Mouse (Mus musculus): ENCODE results near the gene Glis2. TPM values are rescaled to one million over a fixed set of nuclear protein-coding genes. Genes with fewer than 3 reads are reported as not detected.

Glis2 gene
- total RNA-seq, 2 experiments from 2014 or later = 0.33 TPM; not detected in 1

Other genes starting within 250 kb of the Glis2 start
- 3.3 and 7.0 TPM in 2 replicates for gene Adcy9, start 174.2 kb upstream of the Glis2 start, total RNA-seq (2014; fragmentation: Nextera tagmentation)
- gene Adcy9, start 174.2 kb upstream of the Glis2 start, total RNA-seq (2017) = 4.7 and 6.5 TPM in 2 replicates
- 2.3 and 9.7 TPM in 2 replicates for gene Srl, start 52.9 kb upstream of the Glis2 start, total RNA-seq (2014; fragmentation: Nextera tagmentation)
- 6.9 and 9.5 TPM in 2 replicates for gene Srl, start 52.9 kb upstream of the Glis2 start, total RNA-seq (2017)
- 31.4 and 38.4 TPM in 2 replicates for gene Tfap4, start 34.9 kb upstream of the Glis2 start, total RNA-seq (2014; fragmentation: Nextera tagmentation)
- 47.3 and 69.9 TPM in 2 replicates for gene Tfap4, start 34.9 kb upstream of the Glis2 start, total RNA-seq (2017)
- gene Pam16, start 30.3 kb downstream of the Glis2 start, total RNA-seq (2014; fragmentation: Nextera tagmentation) = 76.0 and 100 TPM in 2 replicates
- 18.2 and 24.0 TPM in 2 replicates for gene Pam16, start 30.3 kb downstream of the Glis2 start, total RNA-seq (2017)
- gene Vasn, start 45.2 kb downstream of the Glis2 start, total RNA-seq (2014; fragmentation: Nextera tagmentation) = not detected in 2 replicates
- 0.38 and 0.65 TPM in 2 replicates for gene Vasn, start 45.2 kb downstream of the Glis2 start, total RNA-seq (2017)
- 56.5 and 81.2 TPM in 2 replicates for gene Dnaja3, start 45.3 kb downstream of the Glis2 start, total RNA-seq (2014; fragmentation: Nextera tagmentation)
- 71.0 and 106 TPM in 2 replicates for gene Dnaja3, start 45.3 kb downstream of the Glis2 start, total RNA-seq (2017)
- 48.2 and 78.5 TPM in 2 replicates for gene Coro7, start 85.1 kb downstream of the Glis2 start, total RNA-seq (2014; fragmentation: Nextera tagmentation)
- gene Coro7, start 85.1 kb downstream of the Glis2 start, total RNA-seq (2017) = 10.4 and 15.7 TPM in 2 replicates
- gene Nmral1, start 124.6 kb downstream of the Glis2 start, total RNA-seq (2014; fragmentation: Nextera tagmentation) = 72.1 and 80.1 TPM in 2 replicates
- gene Nmral1, start 124.6 kb downstream of the Glis2 start, total RNA-seq (2017) = 81.5 and 95.5 TPM in 2 replicates
- gene Hmox2, start 131.6 kb downstream of the Glis2 start, total RNA-seq (2014; fragmentation: Nextera tagmentation) = 28.4 and 31.9 TPM in 2 replicates
- 43.8 and 49.9 TPM in 2 replicates for gene Hmox2, start 131.6 kb downstream of the Glis2 start, total RNA-seq (2017)
- gene Cdip1, start 195.6 kb downstream of the Glis2 start, total RNA-seq (2014; fragmentation: Nextera tagmentation) = 15.3 and 17.7 TPM in 2 replicates
- 14.0 and 15.5 TPM in 2 replicates for gene Cdip1, start 195.6 kb downstream of the Glis2 start, total RNA-seq (2017)
- not detected in 2 replicates for gene 4930562C15Rik, start 240.7 kb downstream of the Glis2 start, total RNA-seq (2014; fragmentation: Nextera tagmentation)
- not detected in 2 replicates for gene 4930562C15Rik, start 240.7 kb downstream of the Glis2 start, total RNA-seq (2017)